Mouse (Mus musculus) adrenal gland, postnatal 4 days (tissue): ENCODE data around the gene Abcb6. TPM values are rescaled to one million over a fixed set of nuclear protein-coding genes. Genes with fewer than 3 reads are reported as not detected.

ENCODE experiments used
- DNase-seq, 2 experiments: peaks; one replicate each; pipeline ENCODE4 v3.0.0; 2021 to 2022; ENCODE audit warnings: low spot score in 2 of 2, mixed read lengths in 2 of 2
- microRNA-seq: library from miRNA; unstranded; fragments of <30 nt; microRNA quantifications from one replicate; pipeline ENCODE4 v1.2.0, GENCODE M21; 2021
- total RNA-seq, 2 experiments: library from RNA; stranded (reverse); gene quantifications; 2 replicates each; pipeline ENCODE4 v1.2.3; 2021

Gene Abcb6
- total RNA-seq, 2 experiments from 2014 or later, result 42.1 TPM

DNA sequence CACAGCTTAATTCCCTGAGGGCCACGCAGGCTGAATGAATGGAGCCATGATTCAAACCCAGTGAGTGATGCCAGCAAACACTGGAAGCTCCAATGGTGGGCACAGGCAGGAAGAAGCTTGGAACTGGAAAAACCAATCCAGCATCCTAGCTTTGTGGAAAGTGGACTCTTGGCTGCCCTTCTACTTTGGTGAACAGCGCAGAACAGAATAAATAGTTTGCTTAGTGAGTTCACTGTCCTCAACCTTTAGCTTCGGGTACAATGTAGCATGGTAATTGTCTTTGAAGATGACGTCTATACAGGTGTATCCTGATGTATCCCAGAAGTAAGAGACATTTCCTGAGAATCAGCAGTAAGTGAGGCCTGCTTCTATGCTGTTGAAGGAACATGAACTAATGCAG is 31.5 kb downstream of the Abcb6 start:
- DNase-seq, result no peak

DNA sequence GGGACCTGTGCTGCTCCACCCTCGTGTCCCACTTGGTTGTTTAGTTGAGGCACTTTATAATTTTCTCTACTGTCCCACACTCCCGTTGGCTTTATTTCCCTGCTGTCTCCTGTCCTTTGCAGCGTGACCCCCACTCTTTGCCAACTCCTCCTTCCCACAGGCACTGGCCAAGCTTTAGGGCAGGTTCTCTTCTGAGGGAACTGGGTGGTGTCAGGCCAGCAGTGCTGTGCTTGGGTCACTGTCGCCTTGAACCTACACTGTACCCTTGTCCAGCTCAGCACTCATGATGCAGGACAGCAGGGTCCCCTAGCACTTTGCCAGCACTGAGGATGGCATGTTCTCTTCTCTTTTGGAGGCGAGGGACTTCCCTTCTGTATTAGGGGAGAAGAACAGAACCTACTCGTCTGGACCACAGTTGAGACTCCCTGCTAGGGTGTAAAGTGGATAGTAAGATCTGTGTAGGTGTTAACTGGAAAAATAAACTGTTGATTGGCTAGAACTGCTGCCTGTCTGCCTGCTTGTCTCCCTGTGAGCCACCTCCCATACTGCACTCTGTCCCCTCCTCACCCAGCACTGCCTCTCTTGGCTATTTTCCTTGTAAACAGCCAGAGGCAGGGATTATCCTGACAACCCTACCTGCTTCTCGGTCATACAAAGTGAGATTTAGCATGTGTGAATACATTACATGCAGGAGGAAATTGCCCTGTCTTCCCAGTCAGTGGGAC is 32.6 kb downstream of the Abcb6 start:
- no peak for DNase-seq

DNA sequence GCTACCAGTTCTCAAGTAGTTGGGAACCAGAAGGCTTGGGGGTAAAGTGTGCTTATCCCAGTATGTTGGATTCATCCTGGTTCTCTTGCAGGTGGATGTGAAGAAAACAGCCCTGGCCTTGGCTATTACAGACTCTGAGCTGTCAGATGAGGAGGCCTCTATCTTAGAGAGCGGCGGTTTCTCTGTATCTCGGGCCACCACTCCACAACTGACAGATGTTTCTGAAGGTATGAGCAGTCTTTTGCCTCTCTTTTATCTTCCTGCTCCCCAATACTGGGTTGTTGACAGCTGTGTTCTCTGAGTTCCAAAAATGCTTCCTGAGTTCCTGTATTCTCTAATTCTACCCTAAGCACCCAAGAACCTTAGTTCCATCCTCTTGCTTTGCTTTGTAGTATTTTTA is 34.6 kb downstream of the Abcb6 start:
- DNase-seq, result no peak

DNA sequence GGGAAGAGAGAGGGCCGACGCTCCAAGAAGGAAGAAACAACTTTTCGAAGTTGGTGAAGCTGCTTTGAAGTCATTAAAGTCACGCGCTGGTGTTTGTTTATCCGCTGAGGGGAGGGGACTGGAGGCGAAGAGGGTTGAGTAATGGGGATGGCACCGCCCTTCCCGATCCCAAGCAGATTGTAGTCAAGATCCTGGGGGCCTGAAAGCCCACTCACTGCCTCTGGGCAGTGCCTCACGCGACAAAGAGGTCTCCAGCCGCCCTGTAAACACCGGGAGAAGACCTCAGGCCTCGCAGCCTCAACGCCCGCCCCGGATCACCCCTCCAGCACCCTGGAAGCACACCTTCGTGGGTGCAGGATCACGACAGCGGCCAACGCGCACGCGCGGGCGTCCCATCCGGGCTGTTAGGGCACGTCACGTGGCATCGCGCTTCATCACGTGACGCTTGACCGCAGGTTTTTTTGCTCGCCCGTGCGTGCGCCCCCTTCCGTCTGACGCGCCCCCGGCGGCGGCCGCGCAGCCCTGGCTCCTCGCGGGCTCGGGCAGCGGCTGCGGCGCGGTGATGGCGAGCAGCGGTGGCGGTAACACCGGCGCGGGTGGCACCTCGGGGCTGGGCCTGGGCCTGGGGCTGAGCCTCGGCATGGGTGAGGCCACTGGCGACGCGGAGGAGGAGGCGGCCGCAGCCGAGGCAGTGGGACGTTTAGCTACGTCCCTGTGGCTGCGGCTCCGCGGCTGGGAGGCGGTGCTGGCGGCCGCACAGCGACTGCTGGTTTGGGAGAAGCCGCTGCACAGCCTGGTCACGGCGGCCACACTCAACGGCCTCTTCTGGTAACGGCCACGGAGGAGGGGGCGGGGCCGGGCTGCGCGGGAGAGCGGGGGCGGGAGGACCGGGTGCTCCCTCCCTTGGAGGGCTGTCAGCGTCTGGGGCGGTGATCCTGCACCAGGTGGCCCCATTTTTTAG is 37.6 kb downstream of the Abcb6 start, which contains the start of the genes Cnppd1 and Retreg2:
Gene Cnppd1 (minus strand): TSS at position 411 of the 961 bp plus-strand sequence.
Gene Retreg2 (plus strand): TSS at position 478 of the 961 bp plus-strand sequence.
- DNase-seq, result peak; percentile 94 to 97

DNA sequence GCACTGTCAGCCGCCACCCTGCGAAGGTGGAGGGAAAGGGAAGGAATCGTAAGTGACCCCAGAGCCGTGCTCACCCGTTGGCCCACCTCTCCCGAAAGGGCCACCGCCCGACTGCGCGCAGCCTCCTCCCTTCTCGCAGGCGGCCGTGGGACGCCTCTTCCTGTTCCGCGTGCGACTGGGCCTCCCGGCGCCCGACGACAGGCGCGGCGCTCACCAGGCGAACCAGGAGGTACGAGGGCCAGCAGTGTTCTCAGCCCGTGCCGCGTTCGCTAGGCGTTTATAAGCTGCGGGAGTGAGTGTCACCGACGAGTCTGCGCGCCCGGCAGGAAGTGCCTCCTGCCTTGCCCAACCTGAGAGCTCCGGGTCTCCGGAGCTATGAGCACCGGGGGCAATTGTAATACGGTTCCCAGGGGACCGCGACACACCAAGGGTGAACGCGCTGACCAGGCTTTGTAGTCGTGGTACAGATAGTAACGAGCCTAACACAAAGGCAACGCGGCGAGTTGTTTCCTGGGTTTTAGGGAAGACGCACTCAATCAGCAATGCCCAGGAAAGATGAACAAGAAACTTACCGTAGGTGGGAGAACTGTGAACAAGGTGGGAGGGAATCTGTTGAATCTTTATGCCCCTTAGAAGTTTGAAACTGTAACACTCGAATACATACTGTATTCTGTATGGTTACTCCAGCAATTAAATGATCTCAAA is 38.6 kb downstream of the Abcb6 start:
- DNase-seq, result peak; percentile 46 to 51

DNA sequence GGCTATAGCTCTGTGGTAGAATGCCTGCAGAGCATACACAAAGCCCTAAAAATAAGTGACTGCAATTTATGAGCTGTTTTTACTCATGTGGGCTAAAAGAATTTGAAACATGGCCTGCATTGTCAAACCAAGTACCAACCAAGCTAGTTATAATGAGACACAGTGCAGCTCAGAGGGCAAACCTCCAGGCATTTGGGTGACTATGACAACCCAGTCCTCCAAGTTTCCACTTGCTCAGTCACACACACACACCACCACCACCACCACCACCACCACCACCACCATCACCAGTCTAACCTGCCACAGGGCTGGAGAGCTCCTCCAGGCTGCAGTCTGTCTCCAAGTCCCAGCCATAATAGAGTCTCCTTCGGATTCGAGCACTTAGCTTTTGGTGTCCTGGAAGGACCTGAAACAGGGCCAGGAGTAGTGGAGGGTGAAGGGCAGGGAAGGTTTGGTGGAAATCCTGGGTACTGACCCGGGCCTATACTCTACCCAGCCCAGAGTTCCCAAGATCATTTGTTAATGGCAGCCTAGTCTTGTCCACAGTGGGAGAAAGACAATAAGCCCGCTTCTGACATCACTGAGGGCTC is 39.5 kb downstream of the Abcb6 start:
- DNase-seq, result no peak

DNA sequence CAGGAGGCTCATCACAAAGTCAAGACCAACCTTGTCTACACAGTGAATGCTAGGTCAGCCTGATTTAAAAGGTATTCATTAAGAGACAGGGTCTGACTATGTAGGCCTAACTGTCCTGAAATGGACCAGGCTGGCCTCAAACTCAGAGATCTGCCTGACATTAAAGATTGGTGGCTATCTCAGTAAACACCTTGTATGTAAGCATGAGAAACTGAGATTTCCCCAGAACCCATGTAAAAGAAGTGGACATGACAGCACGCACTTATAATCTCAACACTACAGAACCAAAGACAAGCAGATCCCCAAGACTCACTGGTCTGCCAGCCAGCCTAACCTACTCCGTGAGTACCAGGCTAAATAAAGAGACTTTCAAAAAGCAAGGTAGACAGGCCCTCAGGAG is 41.7 kb downstream of the Abcb6 start:
- no peak for DNase-seq

DNA sequence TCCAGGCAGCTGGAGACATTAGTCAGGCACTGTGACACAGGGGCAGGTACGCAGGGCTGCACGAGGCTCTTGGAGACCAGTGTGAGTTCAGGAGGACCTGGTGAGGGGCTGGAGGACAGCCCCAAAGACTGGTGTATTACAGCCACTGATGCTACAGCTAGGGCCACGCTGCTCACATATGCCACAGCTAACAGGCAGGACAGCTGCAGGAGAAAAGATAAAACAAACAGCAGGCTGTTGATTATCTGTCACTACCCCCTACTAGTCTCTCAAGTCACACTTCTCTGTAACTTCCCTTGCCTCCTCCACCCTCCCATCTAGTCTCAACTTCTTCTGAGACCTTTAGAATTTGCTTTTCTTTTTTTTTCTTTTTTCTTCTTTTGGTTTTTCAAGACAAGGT is 43.5 kb downstream of the Abcb6 start:
- DNase-seq, result no peak

DNA sequence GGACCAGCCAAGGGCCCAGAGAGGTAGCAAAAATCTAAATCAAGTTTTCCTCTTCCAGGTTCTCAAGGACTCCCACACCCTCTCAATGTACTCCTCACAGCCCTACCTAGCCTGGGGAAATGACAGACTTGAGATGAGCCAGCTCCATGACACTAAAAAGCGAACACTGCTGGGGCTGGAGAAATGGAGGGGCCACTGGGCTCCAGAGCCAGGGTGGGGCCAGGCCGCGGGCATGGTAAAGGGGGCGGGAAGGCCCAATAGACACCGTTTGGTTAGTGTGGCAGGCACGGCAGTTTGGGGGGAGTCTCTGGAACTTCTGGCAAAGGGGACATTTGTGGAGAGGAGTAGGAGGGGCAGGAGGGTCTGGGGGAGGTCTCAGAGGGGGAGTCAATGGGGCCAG is 43.9 kb downstream of the Abcb6 start:
- DNase-seq, result no peak

DNA sequence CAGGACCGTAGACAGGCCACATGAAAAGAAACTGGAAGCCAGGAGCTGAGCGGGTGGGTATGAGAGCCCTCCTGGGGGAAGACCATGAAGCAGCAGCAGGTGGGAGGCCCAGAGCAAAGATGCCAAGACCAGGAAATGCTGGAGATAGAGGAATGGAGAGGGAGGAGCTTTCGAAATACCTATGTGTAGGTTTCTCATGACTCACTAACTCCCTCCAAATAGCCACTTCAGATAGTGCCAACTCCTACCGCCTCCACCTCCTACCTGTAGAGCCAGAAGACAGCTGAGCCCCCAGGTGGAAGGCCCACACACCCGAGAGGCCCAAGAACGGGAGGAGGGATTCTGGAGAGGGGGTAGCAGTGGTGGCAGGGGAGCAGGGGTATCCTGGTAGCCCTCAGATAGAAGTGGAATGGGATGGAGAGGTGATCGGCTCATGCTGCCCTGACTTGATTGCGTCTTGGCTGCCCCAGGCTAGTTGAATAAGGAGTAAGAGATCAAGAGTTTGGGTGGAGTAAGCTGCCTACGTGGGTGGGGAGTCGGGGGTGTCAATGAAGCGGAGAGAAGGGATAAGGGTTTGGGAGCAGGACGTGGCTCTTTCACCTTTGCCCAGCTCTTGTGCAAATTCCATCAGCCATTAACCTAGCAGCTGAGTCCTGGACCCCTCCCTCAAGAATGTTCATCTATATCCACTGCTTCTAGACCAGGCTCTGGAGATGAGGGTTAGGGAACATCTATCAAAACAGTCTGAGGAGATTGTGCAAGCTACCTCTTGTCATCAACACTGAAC is 46.6 kb downstream of the Abcb6 start, which contains the start of gene Slc23a3:
Gene Slc23a3 (minus strand): TSS at position 470 of the 787 bp plus-strand sequence.
- no peak for DNase-seq

DNA sequence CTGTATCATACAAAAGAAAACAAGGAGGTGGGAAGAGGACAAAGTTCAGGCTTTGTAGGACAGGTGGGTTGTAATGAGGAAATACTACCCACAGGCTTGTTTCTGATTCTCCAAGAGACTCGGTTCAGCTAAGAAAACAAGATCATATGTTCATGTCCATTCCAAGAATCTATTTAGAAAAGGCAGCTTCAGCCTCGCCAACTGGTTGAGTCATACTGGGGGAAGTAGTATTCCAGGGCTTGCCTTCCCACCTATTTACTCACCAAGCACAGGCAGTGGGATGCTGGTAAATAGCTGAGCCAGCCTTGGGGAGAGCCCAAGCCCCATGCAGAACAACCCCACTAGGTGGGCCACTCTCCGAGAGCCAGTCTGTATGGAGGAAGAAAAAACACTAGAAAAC is 51.6 kb downstream of the Abcb6 start:
- no peak for DNase-seq

DNA sequence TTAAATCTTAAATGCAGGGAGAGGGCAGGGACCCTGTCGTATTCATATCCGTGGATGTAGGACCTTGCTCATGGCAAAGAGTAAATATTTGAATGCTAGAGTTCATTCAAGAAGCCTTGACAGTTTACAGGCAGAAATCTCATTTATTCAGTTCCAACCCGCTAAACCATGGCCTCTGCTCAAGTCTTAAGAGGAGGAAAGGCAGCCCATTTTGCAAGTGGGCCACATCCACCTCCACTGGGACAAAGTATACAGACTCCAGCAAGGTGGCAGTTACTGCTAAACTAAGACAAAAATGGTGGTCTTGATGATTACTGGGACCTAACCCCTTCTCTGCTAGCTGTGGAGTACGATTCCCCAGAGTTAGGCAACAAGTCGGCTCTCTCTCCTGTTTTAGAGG is 54.8 kb downstream of the Abcb6 start:
- no peak for DNase-seq

DNA sequence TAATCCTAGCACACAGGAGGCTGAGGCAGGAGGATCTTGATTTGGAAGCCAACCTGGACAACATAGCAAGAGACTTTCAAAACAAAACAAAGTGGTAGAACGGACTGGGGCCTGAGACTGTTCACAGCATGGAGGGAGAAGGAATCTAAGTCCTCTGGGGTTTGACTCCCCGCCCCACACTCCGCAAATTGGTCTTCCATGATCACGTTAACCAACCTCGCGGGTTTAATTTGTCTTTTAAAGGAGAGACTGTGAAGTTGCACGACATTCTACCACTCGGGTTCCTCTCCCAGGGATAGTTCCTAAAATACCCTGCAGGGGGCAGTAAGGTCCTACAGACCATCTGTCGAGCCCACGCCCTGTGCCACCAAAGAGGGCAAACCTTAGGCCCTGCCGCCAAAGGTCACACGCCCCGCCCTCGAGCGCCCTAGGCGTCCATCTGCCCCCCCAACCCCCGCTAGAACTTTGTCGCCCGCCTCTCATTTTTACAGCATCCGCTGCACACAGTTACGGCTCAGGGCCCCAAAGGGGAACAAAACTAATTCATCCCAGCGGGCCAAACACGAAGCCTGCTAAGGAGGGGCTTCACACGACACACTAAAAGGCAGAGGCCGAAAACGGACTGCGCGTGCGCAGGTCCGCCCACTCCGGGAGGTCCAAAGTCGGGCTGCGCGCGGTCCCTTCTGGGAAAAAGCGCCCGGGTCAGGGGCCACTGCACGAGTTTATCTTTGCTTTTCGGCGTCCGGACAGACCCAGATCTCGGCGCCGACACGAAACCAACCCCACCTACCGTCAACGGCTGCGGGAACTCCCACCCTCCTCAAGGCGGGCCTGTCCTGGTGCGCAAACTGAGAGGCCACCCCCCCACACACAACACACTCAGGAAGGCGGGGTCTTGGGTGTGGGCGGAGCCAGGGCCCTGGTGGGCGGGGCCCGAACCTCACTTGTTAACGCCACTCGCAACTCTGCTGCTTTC is 55.6 kb downstream of the Abcb6 start, which contains the start of gene Nhej1:
Gene Nhej1 (minus strand): TSS at position 855 of the 976 bp plus-strand sequence.
- DNase-seq, result peak; percentile 89 to 90

DNA sequence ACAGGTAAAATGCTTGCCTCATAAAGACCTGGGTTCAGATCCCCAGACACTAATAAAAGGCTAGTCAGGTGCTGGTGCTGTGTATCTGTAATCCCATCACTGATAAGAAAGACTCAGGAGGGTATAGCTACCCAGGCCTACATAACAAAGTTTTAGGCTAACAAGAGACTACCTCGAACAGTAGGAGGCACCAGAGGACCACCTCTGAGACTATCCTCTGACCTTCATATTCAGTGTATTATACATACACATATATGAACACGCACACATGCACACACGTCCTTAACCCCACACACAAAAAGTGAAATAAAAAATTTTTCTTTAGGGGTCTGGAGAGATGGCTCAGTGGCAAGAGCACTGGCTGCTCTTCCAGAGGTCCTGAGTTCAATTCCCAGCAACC is 58.0 kb downstream of the Abcb6 start:
- no peak for DNase-seq

Small RNAs within 50 kb of the gene (microRNA-seq; reads per million reads assigned to microRNA genes)
- gene Gm27943, result not detected

Other genes with a start within 250 kb of the Abcb6 start
- not detected for gene Cfap65, start 244.8 kb downstream of the Abcb6 start, total RNA-seq
- gene Ihh, start 228.7 kb downstream of the Abcb6 start, total RNA-seq, result under 1 TPM; 0.45 to 0.70 TPM
- gene Nhej1, start 55.2 kb downstream of the Abcb6 start, total RNA-seq, result 1 to 10 TPM; 4.4 to 4.5 TPM
- gene Slc23a3, start 46.5 kb downstream of the Abcb6 start, total RNA-seq, result 1 to 10 TPM in 1 of 2 experiments, under 1 TPM in 1; 0.56 to 1.6 TPM
- gene Cnppd1, start 37.7 kb downstream of the Abcb6 start, total RNA-seq, result 10 to 100 TPM; 52.1 to 55.4 TPM
- 10 to 100 TPM; 90.3 to 92.2 TPM for gene Retreg2, start 37.6 kb downstream of the Abcb6 start, total RNA-seq
- gene Zfand2b, start 11.7 kb downstream of the Abcb6 start, total RNA-seq, result 10 to 100 TPM; 27.5 to 31.4 TPM
- gene Ankzf1, start 11.8 kb upstream of the Abcb6 start, total RNA-seq, result 10 to 100 TPM; 23.0 to 27.3 TPM
- 10 to 100 TPM; 38.0 to 41.8 TPM for gene Atg9a, start 11.8 kb upstream of the Abcb6 start, total RNA-seq
- gene Glb1l, start 30.4 kb upstream of the Abcb6 start, total RNA-seq, result 10 to 100 TPM; 45.2 to 67.4 TPM
- gene Stk16, start 30.4 kb upstream of the Abcb6 start, total RNA-seq, result 100 to 1,000 TPM in 1 of 2 experiments, 10 to 100 TPM in 1; 96.8 to 110 TPM
- 10 to 100 TPM; 46.4 to 54.4 TPM for gene Tuba4a, start 39.5 kb upstream of the Abcb6 start, total RNA-seq
- gene A630095N17Rik, start 51.7 kb upstream of the Abcb6 start, total RNA-seq, result not detected
- gene Dnajb2, start 56.0 kb upstream of the Abcb6 start, total RNA-seq, result 10 to 100 TPM; 40.5 to 42.5 TPM
- gene Ptprn, start 84.1 kb upstream of the Abcb6 start, total RNA-seq, result 10 to 100 TPM; 79.8 to 81.3 TPM
- gene Resp18, start 98.0 kb upstream of the Abcb6 start, total RNA-seq, result 100 to 1,000 TPM; 138 to 152 TPM
- 100 to 1,000 TPM; 106 to 113 TPM for gene Dnpep, start 137.6 kb upstream of the Abcb6 start, total RNA-seq
- gene Des, start 179.9 kb upstream of the Abcb6 start, total RNA-seq, result 10 to 100 TPM; 40.5 to 78.8 TPM
- 10 to 100 TPM; 32.4 to 33.7 TPM for gene Speg, start 194.9 kb upstream of the Abcb6 start, total RNA-seq